Mouse (Mus musculus): ENCODE data around the gene Ncln. TPM values are rescaled to one million over a fixed set of nuclear protein-coding genes. Genes with fewer than 3 reads are reported as not detected.

Ncln gene
- total and polyA plus RNA-seq, 3 experiments: 35.5 to 154 (median 58.2) TPM

DNA sequence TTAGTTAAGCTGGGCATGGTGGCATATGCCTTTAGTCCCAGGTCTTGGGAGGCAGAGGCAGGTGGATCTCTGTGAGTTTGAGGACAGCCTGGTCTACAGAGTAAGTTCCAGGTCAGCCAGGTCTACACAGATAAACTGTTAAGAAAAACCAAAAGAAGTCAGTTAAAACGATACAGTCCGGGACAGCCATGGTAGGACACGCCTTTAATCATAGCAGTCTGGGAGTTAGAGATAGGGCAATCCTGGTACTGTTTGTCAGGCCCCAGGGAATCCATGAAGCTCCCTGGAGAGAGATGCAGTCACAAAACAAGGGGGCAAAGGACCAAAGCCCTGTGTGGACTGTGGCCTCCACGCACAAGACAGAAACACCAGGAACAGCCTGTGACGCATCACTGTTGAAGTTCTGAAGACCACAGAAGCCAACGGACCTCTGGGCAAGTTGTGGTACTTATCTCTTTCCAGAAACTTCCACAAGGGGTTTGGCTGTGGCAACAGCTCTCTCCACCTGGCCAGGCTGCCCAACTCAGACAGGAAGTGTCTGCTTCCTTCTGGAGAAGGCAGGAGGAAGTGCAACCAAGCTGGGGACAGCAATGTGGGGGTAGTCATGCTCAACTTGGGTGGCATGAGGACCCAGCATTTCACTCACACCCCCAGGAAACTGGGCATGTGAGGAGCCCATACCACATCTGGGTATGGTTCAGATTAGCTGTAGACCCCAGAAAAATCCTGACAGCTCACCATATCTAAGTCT is 23.2 kb upstream of the Ncln start:
- H3K4me1 ChIP-seq (ENCODE audit: insufficient read depth, low read depth, low read length): peaks cover 71% of the 10 kb centered on the region
- H3K36me3 ChIP-seq (replicated peaks): peaks cover 53% of the 10 kb centered on the region
- ATAC-seq (ENCODE audit: extremely low read depth, insufficient number of reproducible peaks, low FRiP score, poor library complexity, severe bottlenecking) (peak; percentile 37), DNase-seq (ENCODE audit: low spot score) (no peak)
- no peaks in the 10 kb centered on the region for H3K27me3 ChIP-seq (ENCODE audit: insufficient read depth, low read length)
- peak overlapping the region; percentile 37; the same call in 1 of the 2 replicates for H3K4me3 ChIP-seq (ENCODE audit: low read depth, low read length)
- peaks cover 2% of the 10 kb centered on the region for H3K9me3 ChIP-seq (replicated peaks)
- TF ChIP-seq TAL1 (conservative IDR thresholded peaks at IDR 0.05; ENCODE audit: low read depth, low read length) (peak; percentile 47; the same call in 1 of the 2 replicates), GATA1 (IDR thresholded peaks at IDR 0.05; ENCODE audit: borderline replicate concordance, low read length) (no peak), GATA2 (IDR thresholded peaks at IDR 0.05; ENCODE audit: borderline replicate concordance, low read depth, low read length) (no peak), CTCF (IDR thresholded peaks at IDR 0.05; ENCODE audit: low read depth, low read length) (no peak), POLR2AphosphoS5 (IDR thresholded peaks at IDR 0.05; ENCODE audit: insufficient replicate concordance, low read depth, low read length) (no peak)

- TF ChIP-seq GATA2 (IDR thresholded peaks at IDR 0.05; ENCODE audit: borderline replicate concordance, low read depth, low read length) (no peak), CTCF (IDR thresholded peaks at IDR 0.05; ENCODE audit: low read depth, low read length) (peak; percentile 56)
- H3K27me3 ChIP-seq (ENCODE audit: insufficient read depth, low read length): no peaks in the 10 kb centered on the region
- peak overlapping the region; percentile 22; the same call in 1 of the 2 replicates for H3K4me3 ChIP-seq (ENCODE audit: low read depth, low read length)
- DNase-seq (ENCODE audit: low spot score): peak; percentile 47
- H3K4me1 ChIP-seq (ENCODE audit: insufficient read depth, low read depth, low read length): peaks cover 62% of the 10 kb centered on the region
- peaks cover 10% of the 10 kb centered on the region for H3K9me3 ChIP-seq (replicated peaks)
- 0 out of 2 replicates have a peak, but pooled peaks have one; percentile 40 for ATAC-seq (ENCODE audit: extremely low read depth, insufficient number of reproducible peaks, low FRiP score, poor library complexity, severe bottlenecking)
- H3K36me3 ChIP-seq (replicated peaks): peaks cover 61% of the 10 kb centered on the region
Measured at GRCm38 (mm10) chr10:81518546-81518945, 22.4 kb upstream of the Ncln start.

GRCm38 (mm10) chr10:81517227-81517626 is 21.0 kb upstream of the Ncln start:
- Histone ChIP-seq H3K4me1 (ENCODE audit: insufficient read depth, low read depth, low read length) (peaks cover 59% of the 10 kb centered on the region), H3K27me3 (ENCODE audit: insufficient read depth, low read length) (no peaks in the 10 kb centered on the region), H3K36me3 (replicated peaks) (peaks cover 74% of the 10 kb centered on the region), H3K4me3 (ENCODE audit: low read depth, low read length) (peak overlapping the region; percentile 15; the same call in 1 of the 2 replicates), H3K9me3 (replicated peaks) (peaks cover 10% of the 10 kb centered on the region)
- ATAC-seq (ENCODE audit: extremely low read depth, insufficient number of reproducible peaks, low FRiP score, poor library complexity, severe bottlenecking): no peak
- DNase-seq (ENCODE audit: low spot score): no peak
- TF ChIP-seq GATA2 (IDR thresholded peaks at IDR 0.05; ENCODE audit: borderline replicate concordance, low read depth, low read length): no peak
- no peak for TF ChIP-seq TAL1 (conservative IDR thresholded peaks at IDR 0.05; ENCODE audit: low read depth, low read length)
- no peak for TF ChIP-seq GATA1 (IDR thresholded peaks at IDR 0.05; ENCODE audit: borderline replicate concordance, low read length)
- no peak for TF ChIP-seq CTCF (IDR thresholded peaks at IDR 0.05; ENCODE audit: low read depth, low read length)
- TF ChIP-seq POLR2AphosphoS5 (IDR thresholded peaks at IDR 0.05; ENCODE audit: insufficient replicate concordance, low read depth, low read length): no peak

DNA sequence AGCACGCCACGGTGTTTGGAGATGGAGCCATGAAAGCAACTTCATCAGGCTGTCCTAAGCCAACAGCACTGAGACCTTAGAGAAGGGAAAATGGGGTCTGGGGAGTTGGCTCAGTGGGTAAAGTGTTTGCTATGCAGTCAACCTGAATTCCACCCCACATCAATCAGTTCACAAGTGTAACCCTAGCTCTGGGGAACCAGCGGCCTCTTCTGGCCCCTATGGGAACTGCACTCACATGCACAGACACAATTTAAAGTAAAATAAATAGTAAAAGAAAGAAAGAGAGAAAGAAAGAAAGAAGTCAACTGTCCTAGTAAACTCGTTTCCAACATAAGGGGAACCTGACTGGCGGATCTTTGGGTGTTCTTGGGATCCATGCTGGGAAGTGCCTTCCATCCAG is 17.6 kb upstream of the Ncln start:
- DNase-seq (ENCODE audit: low spot score): no peak
- TF ChIP-seq GATA2 (IDR thresholded peaks at IDR 0.05; ENCODE audit: borderline replicate concordance, low read depth, low read length): no peak
- TF ChIP-seq GATA1 (IDR thresholded peaks at IDR 0.05; ENCODE audit: borderline replicate concordance, low read length): no peak
- TF ChIP-seq TAL1 (conservative IDR thresholded peaks at IDR 0.05; ENCODE audit: low read depth, low read length): no peak
- TF ChIP-seq CTCF (IDR thresholded peaks at IDR 0.05; ENCODE audit: low read depth, low read length): no peak
- no peak for TF ChIP-seq POLR2AphosphoS5 (IDR thresholded peaks at IDR 0.05; ENCODE audit: insufficient replicate concordance, low read depth, low read length)
- Histone ChIP-seq H3K36me3 (replicated peaks) (peaks cover 82% of the 10 kb centered on the region), H3K4me3 (ENCODE audit: low read depth, low read length) (no peak overlapping the region), H3K27me3 (ENCODE audit: insufficient read depth, low read length) (no peaks in the 10 kb centered on the region), H3K9me3 (replicated peaks) (peaks cover 10% of the 10 kb centered on the region), H3K4me1 (ENCODE audit: insufficient read depth, low read depth, low read length) (peaks cover 57% of the 10 kb centered on the region)
- ATAC-seq (ENCODE audit: extremely low read depth, insufficient number of reproducible peaks, low FRiP score, poor library complexity, severe bottlenecking): no peak

DNA sequence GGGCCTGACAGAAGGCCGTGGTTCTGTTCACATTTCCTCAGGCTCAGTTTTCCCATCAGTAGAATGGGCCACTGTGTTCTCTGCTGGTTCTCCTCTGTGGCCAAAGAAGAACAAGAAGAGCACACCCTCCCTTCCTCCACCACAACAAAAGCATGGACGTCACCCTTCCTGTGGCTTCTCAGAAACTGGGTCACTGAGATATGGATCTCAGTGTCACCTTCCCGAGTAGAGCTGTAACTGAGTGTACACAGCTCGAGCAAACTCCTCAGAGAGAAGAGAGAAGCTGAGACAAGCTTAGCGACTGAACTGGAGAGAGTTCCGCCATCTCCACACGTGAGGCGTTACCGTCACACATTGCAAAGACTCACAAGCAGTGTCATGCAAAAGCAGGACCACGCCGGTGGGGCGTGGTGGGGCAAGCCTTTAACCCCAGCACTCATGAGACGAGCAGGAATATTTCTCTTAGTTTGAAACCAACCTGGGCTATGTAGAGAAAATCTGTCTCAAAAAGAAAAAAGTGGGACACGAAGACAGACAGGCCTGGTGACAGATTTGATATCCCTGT is 14.1 kb upstream of the Ncln start:
- ATAC-seq (ENCODE audit: extremely low read depth, insufficient number of reproducible peaks, low FRiP score, poor library complexity, severe bottlenecking): peak; percentile 49; the same call in 1 of the 2 replicates
- TF ChIP-seq GATA2 (IDR thresholded peaks at IDR 0.05; ENCODE audit: borderline replicate concordance, low read depth, low read length) (no peak), GATA1 (IDR thresholded peaks at IDR 0.05; ENCODE audit: borderline replicate concordance, low read length) (no peak), CTCF (IDR thresholded peaks at IDR 0.05; ENCODE audit: low read depth, low read length) (no peak)
- Histone ChIP-seq H3K36me3 (replicated peaks) (peaks cover 94% of the 10 kb centered on the region), H3K9me3 (replicated peaks) (peaks cover 10% of the 10 kb centered on the region), H3K27me3 (ENCODE audit: insufficient read depth, low read length) (no peaks in the 10 kb centered on the region), H3K4me3 (ENCODE audit: low read depth, low read length) (no peak overlapping the region), H3K4me1 (ENCODE audit: insufficient read depth, low read depth, low read length) (peaks cover 49% of the 10 kb centered on the region)
- no peak for DNase-seq (ENCODE audit: low spot score)

DNA sequence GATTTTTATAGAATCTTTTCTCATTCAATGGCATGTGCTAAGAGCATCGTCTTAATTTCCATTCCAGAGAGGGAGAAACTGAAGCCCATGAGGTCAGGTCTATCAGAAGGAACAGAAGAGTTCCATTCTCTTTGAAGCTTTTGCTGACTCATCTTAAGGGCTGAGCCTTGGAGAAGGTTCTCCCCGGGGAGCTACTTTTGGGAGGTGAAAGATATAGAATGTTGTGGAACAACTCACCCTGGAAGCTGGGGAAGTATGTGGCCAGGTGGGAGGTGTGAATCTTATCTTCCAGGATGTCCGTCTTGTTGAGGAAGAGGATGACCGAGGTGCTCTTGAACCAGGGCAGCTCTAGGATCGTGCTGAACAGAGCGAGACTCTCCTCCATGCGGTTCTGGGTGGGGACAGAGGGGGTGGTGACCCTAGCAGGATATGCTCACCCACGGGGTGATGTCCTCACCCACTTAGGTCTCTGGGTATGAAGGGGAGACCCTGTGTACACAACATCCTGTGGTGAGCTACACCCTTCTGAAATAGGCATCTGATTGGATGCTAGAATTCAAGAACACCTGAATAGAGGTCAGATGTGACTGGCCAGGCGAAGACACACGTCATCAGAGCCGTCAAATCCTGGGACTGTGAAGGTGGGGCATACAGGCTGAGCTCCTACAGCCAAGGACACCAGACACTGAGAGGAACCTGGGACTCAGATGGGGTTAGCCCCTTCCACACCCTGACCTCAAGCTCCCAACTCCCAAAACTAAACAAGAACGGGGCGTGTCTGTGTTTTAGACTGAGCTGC is 11.7 kb upstream of the Ncln start:
- no peak for ATAC-seq (ENCODE audit: extremely low read depth, insufficient number of reproducible peaks, low FRiP score, poor library complexity, severe bottlenecking)
- H3K27me3 ChIP-seq (ENCODE audit: insufficient read depth, low read length): no peaks in the 10 kb centered on the region
- no peak for TF ChIP-seq GATA2 (IDR thresholded peaks at IDR 0.05; ENCODE audit: borderline replicate concordance, low read depth, low read length)
- no peak for TF ChIP-seq TAL1 (conservative IDR thresholded peaks at IDR 0.05; ENCODE audit: low read depth, low read length)
- TF ChIP-seq POLR2AphosphoS5 (IDR thresholded peaks at IDR 0.05; ENCODE audit: insufficient replicate concordance, low read depth, low read length): no peak
- no peak for TF ChIP-seq GATA1 (IDR thresholded peaks at IDR 0.05; ENCODE audit: borderline replicate concordance, low read length)
- no peak for TF ChIP-seq CTCF (IDR thresholded peaks at IDR 0.05; ENCODE audit: low read depth, low read length)
- H3K9me3 ChIP-seq (replicated peaks): 0 out of 2 replicates have a peak, but pooled peaks cover 5% of the 10 kb centered on the region
- DNase-seq (ENCODE audit: low spot score): no peak
- H3K4me1 ChIP-seq (ENCODE audit: insufficient read depth, low read depth, low read length): peaks cover 52% of the 10 kb centered on the region
- peaks cover 94% of the 10 kb centered on the region for H3K36me3 ChIP-seq (replicated peaks)
- H3K4me3 ChIP-seq (ENCODE audit: low read depth, low read length): no peak overlapping the region; the same call in 1 of the 2 replicates
